Mouse (Mus musculus) E14TG2a.4 (cell line): ENCODE measurements around the gene Agbl4.

Experiments used
- CTCF ChIP-seq: conservative IDR thresholded peaks from 2 replicates; pipeline ENCODE4 v1.5.1; 2014; ENCODE audit warnings: low read length
- NANOG ChIP-seq: IDR thresholded peaks from 2 replicates; pipeline ENCODE4 v1.6.1; 2014; ENCODE audit warnings: borderline replicate concordance, low read length, mixed read lengths

- TF ChIP-seq CTCF (no peak), NANOG (no peak)
Observed at GRCm38 (mm10) chr4:111621865-111622264, 1224.4 kb downstream of the Agbl4 start.
